Mouse (Mus musculus) embryonic facial prominence, embryonic 11.5 days (tissue): ENCODE results near the gene Supt3. TPM values are rescaled to one million over a fixed set of nuclear protein-coding genes. Genes with fewer than 3 reads are reported as not detected.

Experiments
- ATAC-seq: fragments of 200-750 bp; cut with Nextera tagmentation; replicated peaks from 2 replicates; pipeline ENCODE4 v1.8.0; 2017; ENCODE audit warnings: low read depth; ENCODE audit not compliant: insufficient number of reproducible peaks, low FRiP score, low TSS enrichment
- DNase-seq: peaks from one replicate; pipeline ENCODE4 v3.0.0-alpha.2; 2015; ENCODE audit warnings: low spot score
- H3K27ac ChIP-seq: fragments of 300-500 bp; sonication (generic); replicated peaks from 2 replicates; pipeline ENCODE4 v1.5.1; 2014; ENCODE audit warnings: mild to moderate bottlenecking, low read depth, low read length, control low read depth
- H3K27me3 ChIP-seq: fragments of 300-500 bp; sonication (generic); 2 replicates; pipeline ENCODE4 v1.6.1; 2014; ENCODE audit warnings: mild to moderate bottlenecking, low read length, moderate library complexity, mixed read lengths; ENCODE audit not compliant: control insufficient read depth, insufficient read depth
- H3K36me3 ChIP-seq: fragments of 300-500 bp; sonication (generic); replicated peaks from 2 replicates; pipeline ENCODE4 v1.6.1; 2014; ENCODE audit warnings: low read depth, mild to moderate bottlenecking, low read length, moderate library complexity, mixed read lengths; ENCODE audit not compliant: control insufficient read depth, insufficient read depth
- H3K4me1 ChIP-seq: fragments of 300-500 bp; sonication (generic); 2 replicates; pipeline ENCODE4 v1.6.1; 2014; ENCODE audit warnings: low read length, mixed read lengths; ENCODE audit not compliant: control insufficient read depth, insufficient read depth
- H3K4me2 ChIP-seq: fragments of 300-500 bp; sonication (generic); 2 replicates; pipeline ENCODE4 v1.6.1; 2014; ENCODE audit warnings: low read depth, mild to moderate bottlenecking, control low read depth, low read length, moderate library complexity
- H3K4me3 ChIP-seq: fragments of 300-500 bp; sonication (generic); 2 replicates; pipeline ENCODE4 v1.5.1; 2014; ENCODE audit warnings: low read depth, low read length, control low read depth
- H3K9ac ChIP-seq: fragments of 300-500 bp; sonication (generic); replicated peaks from 2 replicates; pipeline ENCODE4 v1.6.1; 2014; ENCODE audit warnings: mild to moderate bottlenecking, control low read depth, low read length
- H3K9me3 ChIP-seq: fragments of 300-500 bp; sonication (generic); replicated peaks from 2 replicates; pipeline ENCODE4 v1.6.1; 2016; ENCODE audit warnings: mild to moderate bottlenecking, low read length, inconsistent platforms, mixed read lengths; ENCODE audit not compliant: control insufficient read depth
- WGBS: fragments of 180-500 bp; shearing (Covaris S2); extraction: QIAGEN DNeasy Blood & Tissue Kit; methylation state at CpG from one replicate; pipeline ENCODE4 v1.1.7; 2014; 5-methylcytosine and 5-hydroxymethylcytosine counted together
- polyA plus RNA-seq: library from polyadenylated mRNA; unstranded; fragments of >200 nt; fragmentation: Nextera tagmentation; extraction: Ambion mirVana; gene quantifications from 2 replicates; pipeline ENCODE4 v1.2.1, GENCODE M21; 2014

The Supt3 gene
- polyA plus RNA-seq, 1 experiment from 2014 or later: 32.1 TPM

DNA sequence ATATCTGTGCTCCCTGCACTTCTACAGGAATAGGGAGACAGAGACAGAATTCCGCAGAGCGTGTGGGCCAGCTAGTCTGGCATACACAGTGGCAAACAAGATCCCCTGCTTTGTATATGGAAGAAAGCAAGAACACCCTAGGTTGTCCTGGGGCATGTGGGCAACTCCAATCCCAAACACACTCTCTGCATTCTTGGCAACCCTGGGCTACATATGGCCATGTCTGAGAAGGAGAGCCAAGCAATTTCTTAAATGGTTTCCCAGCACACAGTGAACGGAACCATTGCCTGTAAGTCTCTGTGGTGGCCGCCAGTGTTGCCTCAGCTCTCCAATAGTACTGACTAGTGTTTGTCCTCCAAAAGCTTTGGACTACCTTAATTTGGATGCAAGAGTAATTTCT is 351.7 kb downstream of the Supt3 start:
- Histone ChIP-seq H3K9ac (no peak overlapping the region), H3K27me3 (no peaks in the 10 kb centered on the region)
- WGBS: 94% methylated on average over 4 of the region's 4 CpGs

DNA sequence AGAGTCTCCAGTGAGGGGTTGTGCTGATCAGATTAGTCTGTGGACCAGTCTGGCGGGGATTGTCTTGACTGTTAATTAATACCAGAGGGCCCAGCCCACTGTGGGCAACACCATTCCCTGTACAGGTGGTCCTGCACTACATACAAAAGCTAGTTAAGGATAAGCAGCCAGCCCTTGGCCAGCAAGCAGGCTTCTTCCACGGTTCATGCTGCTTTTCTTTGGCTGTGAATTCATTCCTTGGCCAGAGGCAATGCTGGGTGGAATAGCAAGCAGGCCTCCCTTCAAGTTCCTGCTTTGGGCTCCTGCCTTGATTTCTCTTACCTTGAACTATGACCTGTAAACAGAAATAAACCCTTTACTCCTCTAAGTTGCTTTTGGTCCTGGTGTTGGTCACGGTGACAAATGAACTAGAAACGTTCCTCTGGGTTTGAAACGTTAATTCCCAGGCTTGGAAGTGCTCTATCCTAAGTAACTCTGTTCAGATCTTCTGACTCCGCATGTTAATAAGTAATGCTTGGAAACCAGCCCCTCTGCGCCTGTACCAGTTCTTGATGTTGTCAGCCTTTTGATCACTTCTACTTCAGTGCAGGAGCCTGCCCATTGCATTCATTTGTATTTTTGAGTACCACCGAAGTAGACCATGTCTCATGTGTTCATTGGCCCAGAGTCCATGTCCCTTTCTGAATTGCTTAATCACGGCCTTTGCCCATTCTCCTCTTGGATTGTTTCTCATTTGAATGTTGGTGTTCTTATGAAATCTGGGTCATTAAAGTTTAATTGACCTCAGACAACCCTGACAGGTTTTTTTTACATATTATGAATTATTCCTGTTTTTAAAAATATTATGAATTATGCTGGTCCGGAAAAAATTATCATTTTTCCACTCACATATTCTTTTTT is 356.8 kb downstream of the Supt3 start:
- 91% methylated on average over 10 of the region's 10 CpGs for WGBS
- Histone ChIP-seq H3K9me3 (no peaks in the 10 kb centered on the region), H3K4me2 (no peak overlapping the region), H3K9ac (no peak overlapping the region), H3K36me3 (no peaks in the 10 kb centered on the region), H3K27me3 (no peaks in the 10 kb centered on the region), H3K27ac (no peak overlapping the region), H3K4me3 (no peak overlapping the region), H3K4me1 (no peaks in the 10 kb centered on the region)
- ATAC-seq: no peak
- no peak for DNase-seq

More for the DNA sequence above, 351.7 kb downstream of the Supt3 start:
- H3K4me2 ChIP-seq: no peak overlapping the region
- H3K4me1 ChIP-seq: no peaks in the 10 kb centered on the region
- H3K4me3 ChIP-seq: no peak overlapping the region
- DNase-seq (no peak), ATAC-seq (no peak)
- H3K27ac ChIP-seq: no peak overlapping the region
- H3K9me3 ChIP-seq: no peaks in the 10 kb centered on the region
- no peaks in the 10 kb centered on the region for H3K36me3 ChIP-seq

DNA sequence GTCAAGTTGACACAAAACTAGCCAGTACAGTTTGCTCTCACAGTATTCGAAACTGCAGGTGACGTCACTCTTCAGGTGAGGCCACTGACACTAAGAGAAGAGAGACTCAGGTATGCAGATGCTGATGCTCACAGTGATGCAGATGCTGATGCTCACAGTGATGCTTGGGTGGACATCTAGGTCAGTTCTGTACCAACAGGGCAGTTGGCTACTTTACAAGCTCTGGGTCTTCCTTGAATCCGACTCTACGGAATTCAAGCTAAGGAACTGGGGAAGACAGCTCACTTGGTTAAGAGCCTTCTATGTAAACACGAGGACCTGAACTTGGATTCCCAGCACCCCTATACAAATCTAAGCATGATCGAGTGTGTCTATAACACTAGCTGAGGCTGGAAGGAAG is 359.5 kb downstream of the Supt3 start:
- Histone ChIP-seq H3K4me1 (no peaks in the 10 kb centered on the region), H3K9me3 (no peaks in the 10 kb centered on the region), H3K36me3 (no peaks in the 10 kb centered on the region), H3K4me3 (no peak overlapping the region), H3K9ac (no peak overlapping the region), H3K4me2 (no peak overlapping the region), H3K27me3 (no peaks in the 10 kb centered on the region), H3K27ac (no peak overlapping the region)
- DNase-seq (no peak), ATAC-seq (no peak)
- WGBS: 89% methylated on average over 6 of the region's 6 CpGs

DNA sequence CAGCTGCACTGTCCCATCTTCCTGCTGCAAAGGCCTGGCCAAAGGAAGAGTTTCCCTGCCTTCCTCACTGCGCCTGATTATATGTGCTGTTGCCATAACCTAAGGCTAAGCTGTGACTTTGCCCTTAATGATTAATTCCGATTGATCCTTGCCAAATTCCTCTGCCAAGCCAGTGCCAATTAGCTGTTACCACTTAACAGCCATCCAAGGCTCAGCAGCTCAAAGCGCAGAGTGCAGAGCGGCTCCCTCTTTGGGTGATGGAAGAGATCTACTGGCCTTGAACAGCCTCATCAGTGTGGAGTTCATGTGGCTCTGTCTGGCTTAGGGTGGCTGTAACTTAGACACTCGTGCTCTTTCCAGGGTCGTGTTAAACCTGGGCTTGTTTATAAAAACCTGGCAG is 366.1 kb downstream of the Supt3 start:
- no peak for ATAC-seq
- 85% methylated on average over 6 of the region's 6 CpGs for WGBS
- H3K4me3 ChIP-seq: no peak overlapping the region
- H3K4me2 ChIP-seq: no peak overlapping the region
- no peak overlapping the region for H3K9ac ChIP-seq
- H3K36me3 ChIP-seq: no peaks in the 10 kb centered on the region
- no peaks in the 10 kb centered on the region for H3K9me3 ChIP-seq
- no peak overlapping the region for H3K27ac ChIP-seq
- H3K27me3 ChIP-seq: no peaks in the 10 kb centered on the region
- no peak for DNase-seq
- H3K4me1 ChIP-seq: no peaks in the 10 kb centered on the region

DNA sequence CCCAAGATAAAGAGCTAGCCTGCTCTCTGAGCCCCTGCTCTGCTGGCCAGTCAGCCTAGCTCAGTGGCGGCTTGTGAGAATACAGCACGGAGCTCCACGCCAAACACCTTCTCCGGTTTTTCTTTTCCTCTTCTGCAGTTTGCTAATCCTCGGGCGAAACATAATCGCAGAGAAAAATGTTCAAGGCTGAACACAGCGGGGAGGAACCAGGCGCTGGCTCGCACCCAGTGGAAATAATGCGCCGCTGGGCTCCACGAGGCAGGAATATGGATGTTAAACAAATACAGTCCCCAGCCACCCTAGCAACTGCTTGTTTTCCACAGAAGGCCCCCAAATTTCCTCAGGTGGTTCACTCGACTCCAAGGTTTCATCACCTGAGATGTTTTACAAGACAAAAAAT is 367.7 kb downstream of the Supt3 start:
- ATAC-seq: no peak
- 91% methylated on average over 14 of the region's 14 CpGs for WGBS
- Histone ChIP-seq H3K9me3 (no peaks in the 10 kb centered on the region), H3K4me1 (no peaks in the 10 kb centered on the region), H3K9ac (no peak overlapping the region), H3K27ac (no peak overlapping the region), H3K36me3 (no peaks in the 10 kb centered on the region), H3K27me3 (no peaks in the 10 kb centered on the region), H3K4me2 (no peak overlapping the region), H3K4me3 (no peak overlapping the region)
- no peak for DNase-seq

DNA sequence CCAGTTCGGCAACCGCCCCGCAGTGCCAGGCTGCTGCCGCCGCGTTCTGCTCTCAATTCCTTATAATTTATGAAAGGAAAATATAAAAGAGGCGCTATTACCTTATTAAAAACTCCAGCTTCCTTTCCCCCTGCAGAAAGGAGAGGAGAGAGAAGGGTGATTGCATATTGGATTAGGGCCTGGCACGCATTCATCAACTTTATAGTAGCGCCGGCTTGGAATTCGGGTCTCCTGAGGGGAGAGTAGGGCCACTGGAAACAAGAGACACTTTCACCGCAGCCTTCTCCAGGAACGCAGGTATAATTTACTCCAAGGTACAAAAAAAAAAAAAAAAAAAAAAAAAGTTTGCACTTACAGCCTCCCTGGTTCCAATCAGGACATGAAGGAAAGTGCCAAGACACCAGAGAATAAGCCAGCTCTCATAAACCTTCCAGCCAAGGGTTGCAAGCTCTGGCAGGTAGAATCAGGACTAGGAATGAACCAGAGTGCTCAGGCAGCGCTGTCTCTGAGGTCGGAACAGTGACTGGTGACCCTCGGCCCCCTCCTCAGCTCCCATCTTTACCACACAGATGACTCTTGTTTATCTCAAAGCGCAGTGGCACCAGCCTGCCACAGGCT is 374.5 kb downstream of the Supt3 start:
- Histone ChIP-seq H3K4me2 (no peak overlapping the region), H3K36me3 (no peaks in the 10 kb centered on the region), H3K4me3 (no peak overlapping the region), H3K4me1 (no peaks in the 10 kb centered on the region), H3K27me3 (no peaks in the 10 kb centered on the region), H3K27ac (no peak overlapping the region), H3K9ac (no peak overlapping the region), H3K9me3 (no peaks in the 10 kb centered on the region)
- WGBS: 77% methylated on average over 17 of the region's 17 CpGs
- ATAC-seq: no peak
- no peak for DNase-seq

DNA sequence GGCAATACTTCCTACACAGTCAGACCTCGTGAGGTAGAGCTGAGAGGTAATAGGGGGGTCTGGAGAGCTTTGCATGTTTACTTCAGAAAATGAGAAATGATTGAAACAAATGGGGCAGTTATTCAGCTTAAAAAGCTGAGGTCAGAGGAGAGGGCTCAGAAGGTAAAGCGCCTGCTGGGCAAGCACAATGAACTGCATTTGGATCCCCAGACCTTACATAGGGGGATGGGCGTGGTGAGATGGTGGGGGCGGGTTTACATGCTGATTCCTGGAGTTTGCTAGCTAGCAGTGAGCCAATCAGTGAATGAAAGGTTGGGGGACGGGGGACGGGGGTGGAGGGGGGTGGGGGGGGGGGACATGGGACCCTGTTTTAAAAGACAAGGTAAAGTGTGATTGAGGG is 376.8 kb downstream of the Supt3 start:
- peak; percentile 24 for DNase-seq

DNA sequence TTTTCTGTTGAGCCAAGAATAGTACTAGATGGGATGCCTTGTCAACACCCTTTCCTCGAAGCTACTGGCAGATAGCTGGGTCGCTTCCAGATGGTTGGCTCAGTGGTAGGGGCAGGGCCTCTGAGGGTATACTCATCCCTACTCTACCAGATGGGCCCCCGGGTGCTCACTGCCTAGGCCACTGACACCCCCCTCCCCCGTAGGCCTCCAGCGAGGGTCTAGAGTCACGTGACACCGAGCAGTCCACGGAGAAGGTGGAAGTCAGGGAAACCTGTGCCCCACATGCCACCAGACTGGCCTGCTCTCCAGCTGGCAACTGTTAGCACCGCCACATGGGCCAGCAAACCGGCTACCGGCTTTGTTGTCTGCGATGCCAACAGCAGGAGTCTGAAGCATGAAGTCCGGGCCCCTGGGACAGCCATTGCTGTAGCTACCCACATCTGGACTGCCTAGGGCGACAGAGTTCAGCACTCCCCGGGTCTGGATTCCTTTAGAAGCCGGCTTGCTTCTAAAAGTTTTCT is 381.3 kb downstream of the Supt3 start:
- H3K36me3 ChIP-seq: no peaks in the 10 kb centered on the region
- 28% methylated on average over 16 of the region's 16 CpGs for WGBS
- ATAC-seq: peak; percentile 76
- no peak overlapping the region for H3K4me3 ChIP-seq
- H3K27me3 ChIP-seq: no peaks in the 10 kb centered on the region
- H3K9ac ChIP-seq: peak overlapping the region; percentile 28
- no peak overlapping the region for H3K4me2 ChIP-seq
- peak overlapping the region; percentile 59; the same call in 1 of the 2 replicates for H3K27ac ChIP-seq
- H3K9me3 ChIP-seq: no peaks in the 10 kb centered on the region
- peak; percentile 84 for DNase-seq
- H3K4me1 ChIP-seq: no peaks in the 10 kb centered on the region

More for the DNA sequence above, 376.8 kb downstream of the Supt3 start:
- Histone ChIP-seq H3K36me3 (no peaks in the 10 kb centered on the region), H3K9me3 (no peaks in the 10 kb centered on the region), H3K4me2 (no peak overlapping the region), H3K27me3 (no peaks in the 10 kb centered on the region), H3K4me1 (no peaks in the 10 kb centered on the region), H3K9ac (no peak overlapping the region), H3K4me3 (no peak overlapping the region), H3K27ac (no peak overlapping the region)
- no peak for ATAC-seq
- 17% methylated on average over 6 of the region's 6 CpGs for WGBS
